Mouse (Mus musculus) heart, embryonic 13.5 days (tissue): ENCODE measurements around the gene Tacc2. TPM values are rescaled to one million over a fixed set of nuclear protein-coding genes. Genes with fewer than 3 reads are reported as not detected.

ENCODE experiments used
- ATAC-seq: fragments of 200-750 bp; cut with Nextera tagmentation; 2 replicates; pipeline ENCODE4 v1.8.0; 2017; ENCODE audit warnings: moderate TSS enrichment; ENCODE audit not compliant: insufficient number of reproducible peaks, low FRiP score, low TSS enrichment; ENCODE audit errors: extremely low read depth
- H3K27ac ChIP-seq: fragments of 300-500 bp; sonication (generic); replicated peaks from 2 replicates; pipeline ENCODE4 v1.5.1; 2015; ENCODE audit warnings: moderate library complexity, mild to moderate bottlenecking, inconsistent platforms
- H3K27me3 ChIP-seq: fragments of 300-500 bp; sonication (generic); replicated peaks from 2 replicates; pipeline ENCODE4 v1.6.1; 2015; ENCODE audit warnings: mild to moderate bottlenecking, inconsistent platforms
- H3K36me3 ChIP-seq: fragments of 300-500 bp; sonication (generic); 2 replicates; pipeline ENCODE4 v1.6.1; 2015; ENCODE audit warnings: mild to moderate bottlenecking, inconsistent platforms
- H3K4me1 ChIP-seq: fragments of 300-500 bp; sonication (generic); 2 replicates; pipeline ENCODE4 v1.6.1; 2015; ENCODE audit warnings: inconsistent platforms
- H3K4me2 ChIP-seq: fragments of 300-500 bp; sonication (generic); 2 replicates; pipeline ENCODE4 v1.6.1; 2015; ENCODE audit warnings: inconsistent platforms, mild to moderate bottlenecking, moderate library complexity
- H3K4me3 ChIP-seq: fragments of 300-500 bp; sonication (generic); 2 replicates; pipeline ENCODE4 v1.5.1; 2015; ENCODE audit warnings: moderate library complexity, mild to moderate bottlenecking, inconsistent platforms
- H3K9ac ChIP-seq: fragments of 300-500 bp; sonication (generic); 2 replicates; pipeline ENCODE4 v1.6.1; 2015; ENCODE audit warnings: inconsistent platforms, mild to moderate bottlenecking, moderate library complexity
- H3K9me3 ChIP-seq: fragments of 300-500 bp; sonication (generic); 2 replicates; pipeline ENCODE4 v1.6.1; 2016; ENCODE audit warnings: inconsistent platforms
- WGBS: fragments of 180-500 bp; shearing (Covaris S2); methylation state at CpG from one replicate; pipeline ENCODE4 v1.1.7; 2015; ENCODE audit warnings: mixed read lengths; 5-methylcytosine and 5-hydroxymethylcytosine counted together
- polyA plus RNA-seq: library from polyadenylated mRNA; unstranded; fragments of >200 nt; fragmentation: Nextera tagmentation; extraction: Ambion mirVana; gene quantifications from 2 replicates; pipeline ENCODE4 v1.2.1, GENCODE M21; 2015

Gene Tacc2
- polyA plus RNA-seq, 1 experiment from 2014 or later = 42.5 TPM

DNA sequence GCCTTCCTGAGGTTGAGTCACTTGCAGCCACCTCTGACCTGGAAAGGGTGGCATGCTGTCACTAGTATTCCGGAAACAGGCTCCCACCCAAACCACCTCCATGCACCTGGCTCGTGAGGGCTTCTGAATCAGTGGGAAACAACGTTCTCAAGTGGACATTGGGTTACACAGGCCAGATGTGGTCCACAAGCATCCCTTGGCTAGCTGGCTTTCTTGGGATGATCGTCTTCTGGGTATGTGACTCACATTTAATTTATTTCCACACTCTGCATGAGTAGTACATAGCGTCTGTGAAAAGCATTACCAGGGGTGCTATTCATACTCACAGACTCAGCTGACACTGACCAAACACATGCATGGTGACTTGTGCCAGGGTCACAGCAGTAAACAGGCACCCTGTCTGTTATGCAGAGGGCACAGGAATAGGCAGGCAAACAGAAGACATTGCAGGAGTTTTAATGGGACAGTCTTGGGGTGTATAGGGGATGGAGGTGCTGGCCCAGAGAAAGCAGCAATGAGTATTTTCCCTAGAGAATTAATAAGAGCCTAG, 205.3 kb downstream of the Tacc2 start:
- ATAC-seq = no peak
- no peak overlapping the region for H3K27ac ChIP-seq
- peaks cover 41% of the 10 kb centered on the region for H3K4me1 ChIP-seq
- WGBS = 70% methylated on average over 5 of the region's 5 CpGs
- H3K4me2 ChIP-seq = no peak overlapping the region
- H3K27me3 ChIP-seq = no peaks in the 10 kb centered on the region
- H3K9me3 ChIP-seq = no peaks in the 10 kb centered on the region
- no peak overlapping the region for H3K9ac ChIP-seq
- H3K4me3 ChIP-seq = no peak overlapping the region
- no peaks in the 10 kb centered on the region for H3K36me3 ChIP-seq

DNA sequence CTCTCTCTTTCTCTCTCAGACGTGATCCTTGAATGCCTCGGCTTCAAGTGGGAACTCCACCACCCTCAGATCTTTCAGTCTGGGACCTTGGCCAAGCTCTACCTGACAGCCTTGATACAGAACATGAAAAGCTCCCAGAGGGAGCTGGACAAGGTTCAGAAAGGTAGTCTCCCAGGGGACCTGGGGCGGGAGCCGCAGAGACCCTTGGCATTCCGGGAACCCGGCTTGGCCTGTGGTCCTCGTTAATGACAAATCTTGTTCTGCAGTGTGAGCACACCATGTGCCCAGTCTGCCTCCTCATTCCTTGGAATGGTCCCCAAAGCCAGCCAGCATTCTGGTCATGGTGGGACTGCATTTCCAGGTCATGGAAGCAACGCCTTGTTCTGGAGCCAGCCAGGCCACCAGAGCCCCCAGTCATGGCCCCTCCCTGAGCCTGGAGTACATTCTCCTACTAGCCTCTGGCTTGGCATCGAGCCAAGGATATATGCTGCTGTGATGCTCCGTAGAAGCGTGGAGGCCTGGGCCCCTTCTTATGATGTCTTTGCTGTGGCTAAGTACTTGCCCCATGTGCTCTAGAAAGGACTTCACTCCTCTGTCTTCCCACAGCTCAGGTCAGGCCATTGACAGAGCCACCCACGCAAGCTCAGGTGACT, 208.8 kb downstream of the Tacc2 start:
- Histone ChIP-seq H3K36me3 (no peaks in the 10 kb centered on the region), H3K27ac (peak overlapping the region; percentile 20; the same call in 1 of the 2 replicates), H3K4me2 (no peak overlapping the region), H3K4me3 (no peak overlapping the region), H3K4me1 (peaks cover 32% of the 10 kb centered on the region), H3K9me3 (no peaks in the 10 kb centered on the region), H3K27me3 (no peaks in the 10 kb centered on the region), H3K9ac (no peak overlapping the region)
- ATAC-seq = no peak; the same call in 1 of the 2 replicates
- 46% methylated on average over 12 of the region's 12 CpGs for WGBS

DNA sequence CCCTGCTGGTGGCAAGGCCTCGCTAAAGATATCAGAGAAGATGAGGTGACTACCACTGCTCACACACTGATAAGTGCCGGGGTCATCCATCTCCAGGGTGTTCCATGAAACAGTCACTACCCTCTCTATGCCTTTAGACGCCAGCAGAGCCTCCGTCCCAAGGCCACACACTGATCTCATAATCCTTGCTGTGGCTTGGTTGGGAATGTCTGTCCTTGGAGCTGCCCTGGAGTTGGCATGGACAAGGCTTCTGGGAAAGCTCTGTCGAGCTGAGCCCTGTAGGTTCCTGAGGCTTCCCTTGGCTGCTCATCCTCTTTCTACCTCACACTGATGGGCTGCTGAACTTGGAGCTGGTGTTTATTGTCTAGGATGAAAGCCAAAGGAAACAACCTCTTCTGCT, 209.5 kb downstream of the Tacc2 start:
- Histone ChIP-seq H3K27me3 (no peaks in the 10 kb centered on the region), H3K4me1 (peaks cover 27% of the 10 kb centered on the region), H3K36me3 (no peaks in the 10 kb centered on the region), H3K4me3 (no peak overlapping the region), H3K9ac (no peak overlapping the region), H3K27ac (0 out of 2 replicates have a peak overlapping the region, but pooled peaks have one; percentile 20), H3K4me2 (no peak overlapping the region), H3K9me3 (no peaks in the 10 kb centered on the region)
- no peak for ATAC-seq
- WGBS = 45% methylated on average over 5 of the region's 5 CpGs

DNA sequence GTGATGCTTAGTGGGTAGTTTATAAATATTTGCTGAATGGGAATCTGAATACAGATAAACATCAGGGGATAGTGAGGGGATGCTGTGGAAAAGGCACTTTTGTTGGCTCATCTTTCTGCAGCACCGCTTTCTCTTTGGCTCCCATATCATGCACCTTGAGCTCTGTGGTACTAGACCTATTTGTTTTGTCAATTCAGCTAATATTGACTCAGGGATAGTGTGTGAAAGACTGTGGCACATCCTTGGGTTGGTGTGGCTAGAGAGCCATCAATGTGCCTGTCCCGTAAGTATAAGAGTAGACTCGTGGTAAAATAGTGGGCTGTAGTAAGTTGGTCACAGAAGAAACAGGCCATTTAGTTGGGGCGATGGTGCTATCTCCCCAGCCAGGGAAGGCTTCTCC, 210.3 kb downstream of the Tacc2 start:
- no peak overlapping the region for H3K27ac ChIP-seq
- no peaks in the 10 kb centered on the region for H3K27me3 ChIP-seq
- H3K9me3 ChIP-seq = no peaks in the 10 kb centered on the region
- no peak overlapping the region for H3K4me3 ChIP-seq
- H3K9ac ChIP-seq = no peak overlapping the region
- 86% methylated on average over 4 of the region's 4 CpGs for WGBS
- no peak for ATAC-seq
- peaks cover 22% of the 10 kb centered on the region for H3K4me1 ChIP-seq
- no peak overlapping the region for H3K4me2 ChIP-seq
- H3K36me3 ChIP-seq = no peaks in the 10 kb centered on the region

DNA sequence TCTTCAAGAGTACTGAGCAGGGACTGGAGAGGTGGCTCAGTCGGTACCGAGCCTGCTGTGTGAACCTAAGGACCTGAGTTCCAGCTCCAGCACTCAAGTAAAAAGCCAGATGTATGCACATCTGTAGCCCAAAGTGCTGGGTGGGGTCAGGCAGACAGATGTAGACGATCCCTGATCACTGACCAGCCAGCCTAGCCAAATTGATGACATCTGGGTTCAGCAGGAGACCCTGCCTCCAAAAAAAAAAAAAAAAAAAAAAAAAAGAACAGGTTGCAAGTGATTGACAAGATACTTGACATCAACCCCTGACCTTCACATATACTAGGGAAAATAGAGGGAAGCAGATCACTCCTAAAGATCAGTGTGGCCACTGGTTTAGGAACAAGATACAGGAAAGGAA, 211.7 kb downstream of the Tacc2 start:
- H3K27me3 ChIP-seq = no peaks in the 10 kb centered on the region
- H3K36me3 ChIP-seq = no peaks in the 10 kb centered on the region
- H3K9me3 ChIP-seq = no peaks in the 10 kb centered on the region
- no peak overlapping the region for H3K4me2 ChIP-seq
- H3K27ac ChIP-seq = no peak overlapping the region
- no peak for ATAC-seq
- H3K9ac ChIP-seq = no peak overlapping the region
- H3K4me1 ChIP-seq = peaks cover 24% of the 10 kb centered on the region
- 83% methylated on average over 3 of the region's 3 CpGs for WGBS
- H3K4me3 ChIP-seq = no peak overlapping the region

DNA sequence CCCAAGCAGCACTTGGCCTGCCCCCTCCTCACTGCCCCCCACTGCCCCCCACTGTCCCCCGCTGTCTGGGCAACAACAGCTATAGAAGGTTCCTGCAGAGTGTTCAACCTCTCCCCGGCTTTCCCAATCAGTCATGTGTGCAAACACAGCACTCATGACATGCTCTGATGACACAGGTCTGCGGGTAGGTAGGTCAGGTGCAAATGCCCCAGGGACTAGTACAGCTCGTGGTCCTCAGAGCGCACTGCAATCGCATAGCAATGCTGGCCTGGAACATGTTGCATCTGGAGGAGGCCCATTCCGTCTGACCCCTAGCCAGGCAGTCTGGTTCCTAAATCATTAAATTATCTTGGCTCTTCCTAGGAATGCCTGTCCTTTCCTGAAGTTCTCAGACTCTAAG, 212.2 kb downstream of the Tacc2 start:
- no peaks in the 10 kb centered on the region for H3K9me3 ChIP-seq
- no peak overlapping the region for H3K9ac ChIP-seq
- no peak for ATAC-seq
- 79% methylated on average over 7 of the region's 7 CpGs for WGBS
- no peak overlapping the region for H3K4me2 ChIP-seq
- H3K27me3 ChIP-seq = no peaks in the 10 kb centered on the region
- no peak overlapping the region for H3K27ac ChIP-seq
- H3K36me3 ChIP-seq = no peaks in the 10 kb centered on the region
- H3K4me1 ChIP-seq = peaks cover 29% of the 10 kb centered on the region
- H3K4me3 ChIP-seq = no peak overlapping the region

DNA sequence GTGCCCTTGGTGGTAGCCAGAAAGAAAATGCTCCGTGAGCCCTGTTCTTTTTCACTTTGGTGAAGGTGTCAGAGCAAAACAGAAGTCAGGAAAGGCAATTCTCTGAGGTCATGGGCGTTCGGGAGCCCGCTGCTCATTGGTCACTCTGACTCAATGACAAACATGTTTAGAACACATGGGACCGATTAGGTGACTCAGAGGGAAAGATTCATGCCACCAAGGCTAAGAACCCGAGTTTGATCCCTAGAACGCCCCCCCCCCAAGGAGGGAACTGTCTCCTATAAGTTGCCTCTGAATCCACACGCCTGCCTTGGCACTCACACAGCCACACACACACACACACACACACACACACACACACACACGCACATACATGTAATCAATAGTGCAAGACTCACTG, 216.4 kb downstream of the Tacc2 start:
- H3K36me3 ChIP-seq = no peaks in the 10 kb centered on the region
- no peaks in the 10 kb centered on the region for H3K9me3 ChIP-seq
- H3K4me2 ChIP-seq = no peak overlapping the region
- WGBS = 61% methylated on average over 9 of the region's 9 CpGs
- H3K27me3 ChIP-seq = no peaks in the 10 kb centered on the region; the same call in 1 of the 2 replicates
- H3K4me1 ChIP-seq = peaks cover 15% of the 10 kb centered on the region
- no peak overlapping the region for H3K4me3 ChIP-seq
- no peak for ATAC-seq
- H3K27ac ChIP-seq = no peak overlapping the region
- no peak overlapping the region for H3K9ac ChIP-seq

DNA sequence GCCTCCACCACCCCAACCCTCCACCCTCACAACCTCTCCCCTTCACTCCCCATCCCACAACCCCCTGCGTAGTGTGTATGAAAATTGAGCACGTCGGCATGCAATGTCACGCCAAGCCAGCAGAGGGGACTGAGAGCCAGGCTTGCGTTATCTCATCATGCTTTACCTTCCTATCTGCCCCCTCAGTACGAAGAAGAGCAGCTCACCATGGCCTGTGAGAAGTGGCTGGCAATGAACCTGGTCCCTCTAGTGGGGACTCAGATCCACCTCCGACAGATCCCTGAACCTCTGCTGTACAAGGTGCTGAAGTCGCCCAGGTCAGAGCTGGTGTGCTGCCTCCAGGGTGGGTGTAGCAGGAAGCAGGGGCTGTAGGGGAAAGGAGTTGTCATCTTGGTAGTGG, 219.5 kb downstream of the Tacc2 start:
- Histone ChIP-seq H3K4me3 (no peak overlapping the region), H3K9me3 (no peaks in the 10 kb centered on the region), H3K36me3 (no peaks in the 10 kb centered on the region), H3K4me1 (peaks cover 15% of the 10 kb centered on the region), H3K4me2 (no peak overlapping the region), H3K9ac (no peak overlapping the region), H3K27me3 (no peaks in the 10 kb centered on the region; the same call in 1 of the 2 replicates), H3K27ac (no peak overlapping the region)
- 54% methylated on average over 8 of the region's 8 CpGs for WGBS
- ATAC-seq = no peak

DNA sequence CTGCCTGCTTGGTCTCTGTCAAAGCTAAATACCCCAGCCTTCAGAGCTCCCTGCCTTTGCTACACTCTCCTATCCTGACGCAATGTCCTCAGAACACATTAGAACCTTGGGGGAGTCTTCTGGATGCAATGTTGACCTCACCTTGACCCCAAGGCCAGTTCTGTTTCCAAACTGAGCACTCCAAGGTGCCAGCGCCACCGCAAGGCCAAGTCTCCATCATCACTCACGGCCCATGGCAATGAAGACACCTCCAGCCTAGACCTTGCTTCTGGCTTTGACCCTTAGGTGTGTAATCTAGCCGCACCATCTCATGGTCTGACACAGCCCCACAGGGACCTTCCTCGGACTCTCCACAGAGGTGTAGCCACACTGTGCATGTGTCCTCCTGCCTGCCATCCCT, 220.3 kb downstream of the Tacc2 start:
- H3K9me3 ChIP-seq = no peaks in the 10 kb centered on the region
- no peak overlapping the region for H3K4me3 ChIP-seq
- H3K4me1 ChIP-seq = peaks cover 15% of the 10 kb centered on the region
- H3K27ac ChIP-seq = no peak overlapping the region
- H3K4me2 ChIP-seq = no peak overlapping the region
- H3K9ac ChIP-seq = no peak overlapping the region
- ATAC-seq = no peak
- H3K27me3 ChIP-seq = no peaks in the 10 kb centered on the region; the same call in 1 of the 2 replicates
- H3K36me3 ChIP-seq = no peaks in the 10 kb centered on the region
- 78% methylated on average over 6 of the region's 6 CpGs for WGBS

DNA sequence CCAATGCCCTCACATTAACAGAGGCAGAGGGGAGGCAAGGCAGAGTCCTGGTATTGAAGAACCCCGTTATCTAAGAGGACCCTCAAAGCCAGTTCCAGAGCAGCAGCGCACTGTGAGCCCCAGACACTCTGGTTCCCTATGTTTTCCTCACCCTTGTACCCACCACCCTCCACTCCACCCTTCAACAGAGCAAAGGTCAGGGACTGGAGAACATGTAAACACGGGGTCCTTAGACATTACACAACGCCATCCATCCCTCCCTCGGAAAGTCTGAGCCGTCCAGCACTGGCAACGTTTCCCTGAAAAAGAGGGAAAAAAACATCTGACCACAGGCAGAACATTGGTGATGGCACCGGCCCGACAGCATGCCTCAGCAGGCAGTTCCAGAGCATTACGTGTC, 222.2 kb downstream of the Tacc2 start:
- ATAC-seq = no peak
- H3K27me3 ChIP-seq = no peaks in the 10 kb centered on the region; the same call in 1 of the 2 replicates
- H3K4me1 ChIP-seq = peaks cover 8% of the 10 kb centered on the region
- no peak overlapping the region for H3K9ac ChIP-seq
- no peaks in the 10 kb centered on the region for H3K9me3 ChIP-seq
- H3K4me3 ChIP-seq = no peak overlapping the region
- H3K4me2 ChIP-seq = no peak overlapping the region
- H3K27ac ChIP-seq = no peak overlapping the region
- WGBS = 72% methylated on average over 10 of the region's 10 CpGs
- H3K36me3 ChIP-seq = no peaks in the 10 kb centered on the region

DNA sequence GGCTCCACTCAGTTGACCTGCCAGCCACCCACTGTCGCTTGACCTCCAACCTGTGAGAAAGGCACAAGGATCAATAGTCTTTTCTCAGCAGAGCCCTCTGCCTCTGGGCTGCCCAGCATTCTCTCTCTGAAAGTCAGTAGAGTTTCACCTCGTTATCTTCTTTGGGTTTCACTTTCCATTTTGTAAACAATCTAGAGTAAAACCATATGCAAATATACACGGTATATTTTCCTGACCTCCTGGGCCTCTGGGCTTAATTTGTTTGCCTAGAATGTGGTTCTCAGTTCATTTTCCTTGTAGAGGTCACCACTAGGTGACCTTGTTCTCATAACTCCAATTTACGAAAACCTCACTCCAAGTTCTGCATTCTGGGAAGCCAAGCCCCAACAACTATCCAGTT, 223.4 kb downstream of the Tacc2 start:
- no peaks in the 10 kb centered on the region for H3K9me3 ChIP-seq
- WGBS = 62% methylated on average over 4 of the region's 4 CpGs
- no peak overlapping the region for H3K4me2 ChIP-seq
- H3K27ac ChIP-seq = no peak overlapping the region
- ATAC-seq = no peak
- H3K27me3 ChIP-seq = no peaks in the 10 kb centered on the region; the same call in 1 of the 2 replicates
- no peaks in the 10 kb centered on the region for H3K36me3 ChIP-seq
- H3K9ac ChIP-seq = no peak overlapping the region
- H3K4me3 ChIP-seq = no peak overlapping the region
- no peaks in the 10 kb centered on the region for H3K4me1 ChIP-seq

DNA sequence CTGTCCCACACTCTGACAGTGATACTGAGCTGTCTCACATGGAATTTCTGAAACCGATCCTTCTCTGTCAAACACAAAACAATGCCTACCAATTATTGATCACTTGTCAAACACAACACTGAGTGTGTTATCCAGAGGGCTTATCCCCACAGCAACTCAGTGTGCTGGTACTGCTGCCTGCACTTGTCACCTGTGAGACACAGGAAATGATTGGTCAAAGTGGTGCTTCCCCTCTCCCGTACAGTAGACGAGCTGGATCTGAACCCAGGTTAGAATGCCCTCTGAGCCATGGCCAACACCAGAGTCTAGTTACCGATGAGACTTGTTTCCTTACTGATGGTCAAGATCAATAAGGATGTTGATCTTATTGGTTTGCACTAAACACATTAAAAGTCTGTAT, 224.6 kb downstream of the Tacc2 start:
- WGBS = 87% methylated on average over 4 of the region's 4 CpGs
- no peaks in the 10 kb centered on the region for H3K9me3 ChIP-seq
- ATAC-seq = no peak

More for the DNA sequence above, 224.6 kb downstream of the Tacc2 start:
- Histone ChIP-seq H3K9ac (no peak overlapping the region), H3K4me1 (no peaks in the 10 kb centered on the region), H3K4me3 (no peak overlapping the region), H3K36me3 (no peaks in the 10 kb centered on the region), H3K4me2 (no peak overlapping the region), H3K27ac (no peak overlapping the region), H3K27me3 (no peaks in the 10 kb centered on the region; the same call in 1 of the 2 replicates)
